Mouse (Mus musculus): ENCODE measurements at regions not wholly inside any gene's neighbourhood (a gene's known extent, or its start where the extent isn't known, plus 50 kb on each side); places are given as distances from the start of the nearest gene placed in this dataset.
"Not testable (repeated sequence)": the region's sequence is repeated elsewhere in the genome, so short reads cannot be mapped to it uniquely, and the experiment has no call there.

DNA sequence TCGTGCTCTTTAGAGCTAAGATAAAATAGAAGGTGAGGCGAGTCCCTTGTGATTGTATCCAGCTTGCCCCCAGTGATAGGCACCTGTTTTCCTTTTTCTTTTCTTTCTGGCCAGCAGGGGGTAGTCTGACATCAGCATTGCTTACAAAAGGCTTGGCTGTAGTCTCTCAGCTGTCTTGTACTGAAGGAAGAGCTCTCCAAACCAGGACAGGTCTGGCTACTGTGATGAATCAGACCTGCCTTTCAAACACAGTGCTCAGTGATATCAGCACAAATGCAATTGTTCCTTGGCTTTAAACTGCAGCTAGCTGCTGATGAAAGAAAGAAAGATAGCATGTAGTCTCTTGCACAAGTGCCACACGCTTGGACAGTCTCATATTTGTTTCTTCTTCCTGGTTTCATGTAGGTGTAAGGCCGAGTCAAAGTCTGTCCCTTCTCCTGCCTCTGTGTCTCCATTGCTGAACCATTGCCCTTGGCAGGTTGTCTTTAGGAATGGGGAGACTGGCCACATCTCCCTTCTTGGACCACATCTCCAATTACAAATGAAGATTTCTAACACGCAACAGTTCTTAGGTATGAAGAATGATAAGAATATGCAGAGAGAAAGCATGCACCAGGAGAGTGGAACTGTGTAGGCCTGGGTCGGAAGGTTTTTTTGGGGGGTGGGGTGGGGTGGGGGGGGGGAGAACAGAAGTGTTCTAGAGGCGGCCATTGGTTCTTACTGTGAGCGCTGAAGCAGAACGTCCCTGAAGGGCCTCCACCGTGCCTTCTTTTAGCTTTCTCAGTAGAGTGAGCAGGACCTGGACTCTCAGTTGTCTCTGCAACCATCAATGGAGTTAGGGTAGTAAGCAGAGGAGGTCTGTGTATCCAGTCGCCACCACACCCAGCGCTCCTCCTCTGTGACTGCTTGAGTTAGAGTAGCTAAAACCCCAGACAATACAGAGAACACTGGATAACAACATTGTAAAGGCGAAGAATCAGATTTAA is 200.9 kb downstream of the Faxc start:
- in situ Hi-C loops (cut with MboI; ENCODE audit: low sequenced_read_pairs) = loop anchor here (25.0 kb wide), 1 partner anchor 280 kb away; no protein-coding TSS in a partner anchor

DNA sequence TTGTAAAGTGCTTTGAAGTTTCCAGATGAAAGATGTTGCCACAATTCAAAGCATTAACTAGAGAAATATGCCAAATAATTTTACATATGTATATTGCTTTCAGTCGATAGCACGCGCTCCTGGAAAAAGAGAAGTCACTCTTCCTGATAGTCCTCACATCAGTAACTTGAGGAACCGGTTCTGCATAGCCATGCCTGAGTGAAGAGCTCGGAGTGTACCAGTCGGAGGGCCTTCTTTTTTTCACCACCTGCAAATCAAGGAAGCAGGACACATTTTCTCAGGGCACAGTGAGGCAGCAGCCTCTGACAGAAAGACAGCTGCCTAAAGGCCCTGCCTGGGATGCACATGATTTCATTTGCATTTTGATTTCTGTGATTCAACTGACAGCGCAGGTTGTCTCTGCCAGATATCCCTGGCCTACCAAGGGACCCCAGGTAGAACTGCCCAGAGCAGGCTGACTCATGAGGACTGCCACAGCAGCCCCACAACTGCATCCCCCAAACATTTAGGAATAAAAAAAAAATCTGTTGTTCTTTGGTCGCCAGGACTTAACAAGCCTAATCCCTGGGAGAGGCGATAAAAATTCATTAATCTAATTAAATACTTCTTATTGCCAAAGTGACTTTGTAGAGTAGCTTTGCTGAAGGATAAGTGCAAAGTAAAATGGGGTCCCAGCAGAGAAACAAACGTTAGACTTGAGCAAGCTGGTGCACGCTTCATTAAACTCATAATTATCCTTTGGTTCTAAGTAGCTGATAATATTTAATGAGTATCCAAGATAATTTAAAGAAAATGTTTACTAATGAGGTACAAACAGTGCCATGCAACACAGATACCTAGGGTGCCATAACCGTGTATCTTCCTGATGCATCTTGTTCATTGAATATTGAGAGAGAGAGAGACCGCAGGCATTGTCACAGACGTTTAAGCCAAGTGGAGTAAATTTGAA is 202.7 kb downstream of the Faxc start:
- in situ Hi-C loops (cut with MboI; ENCODE audit: low sequenced_read_pairs) = loop anchor here (25.0 kb wide), 1 partner anchor 278 kb away; no protein-coding TSS in a partner anchor

DNA sequence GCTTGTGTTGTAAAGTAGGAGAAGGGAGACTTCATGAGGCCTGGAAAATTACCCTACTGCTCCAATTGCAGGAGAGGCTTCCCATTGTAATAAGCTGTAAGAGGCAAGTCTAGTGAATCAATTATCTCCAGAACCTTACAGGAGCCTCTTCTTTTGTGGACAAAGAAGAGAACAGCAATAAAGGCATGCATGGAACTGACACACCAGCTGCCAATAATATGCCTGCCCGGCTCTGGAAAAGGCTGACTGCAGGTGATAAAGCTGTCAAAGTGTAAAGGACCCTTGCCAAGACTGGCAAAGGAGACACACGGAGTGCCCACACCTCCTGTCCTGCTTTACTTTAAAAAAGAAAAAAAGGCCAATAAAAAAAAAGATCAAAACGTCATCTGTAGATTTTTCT is 209.0 kb downstream of the Faxc start:
- in situ Hi-C loops (cut with MboI; ENCODE audit: low sequenced_read_pairs) = loop anchor here (25.0 kb wide), 1 partner anchor 272 kb away; no protein-coding TSS in a partner anchor

DNA sequence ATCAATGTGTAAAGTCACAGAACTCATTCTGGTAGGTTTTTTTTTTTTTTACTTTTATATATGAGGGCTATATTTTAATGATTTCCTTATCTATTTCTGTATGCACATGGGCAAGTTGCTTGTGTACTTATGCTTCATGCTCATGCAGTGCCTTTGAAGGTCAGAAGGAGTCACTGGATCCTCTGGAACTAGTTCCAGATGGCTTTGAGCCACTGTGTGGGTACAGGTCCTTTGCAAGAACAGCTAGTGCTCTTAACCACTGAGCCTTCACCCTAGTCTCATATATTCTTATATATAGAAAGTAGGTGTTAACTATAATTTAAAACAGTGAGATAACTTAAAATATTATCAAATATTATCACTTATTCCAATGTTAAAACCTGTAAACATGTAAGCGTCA is 212.4 kb downstream of the Faxc start:
- in situ Hi-C loops (cut with MboI; ENCODE audit: low sequenced_read_pairs) = loop anchor here (25.0 kb wide), 1 partner anchor 269 kb away; no protein-coding TSS in a partner anchor

DNA sequence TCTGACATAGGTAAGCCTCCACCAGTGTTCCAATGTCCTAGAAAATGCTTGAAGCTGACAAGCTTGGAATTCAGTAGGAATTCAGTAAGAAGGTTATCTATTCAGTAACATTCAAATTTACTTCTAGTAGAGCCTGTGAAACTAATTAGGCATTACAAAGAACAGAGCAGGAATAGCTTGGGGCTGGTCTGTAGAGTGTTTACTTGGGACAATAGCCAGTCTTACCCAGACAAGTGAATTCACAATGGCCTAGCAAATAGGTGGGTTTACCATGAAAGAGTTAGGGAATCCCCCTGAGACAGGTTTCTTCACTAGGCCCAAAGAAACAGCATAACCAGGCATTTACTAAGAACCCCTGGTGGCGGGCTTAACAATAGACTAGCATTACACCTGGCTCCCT is 212.5 kb upstream of the Fbxl4 start:
- in situ Hi-C loops (cut with MboI; ENCODE audit: low sequenced_read_pairs) = loop anchor here (25.0 kb wide), 1 partner anchor 267 kb away; no protein-coding TSS in a partner anchor

DNA sequence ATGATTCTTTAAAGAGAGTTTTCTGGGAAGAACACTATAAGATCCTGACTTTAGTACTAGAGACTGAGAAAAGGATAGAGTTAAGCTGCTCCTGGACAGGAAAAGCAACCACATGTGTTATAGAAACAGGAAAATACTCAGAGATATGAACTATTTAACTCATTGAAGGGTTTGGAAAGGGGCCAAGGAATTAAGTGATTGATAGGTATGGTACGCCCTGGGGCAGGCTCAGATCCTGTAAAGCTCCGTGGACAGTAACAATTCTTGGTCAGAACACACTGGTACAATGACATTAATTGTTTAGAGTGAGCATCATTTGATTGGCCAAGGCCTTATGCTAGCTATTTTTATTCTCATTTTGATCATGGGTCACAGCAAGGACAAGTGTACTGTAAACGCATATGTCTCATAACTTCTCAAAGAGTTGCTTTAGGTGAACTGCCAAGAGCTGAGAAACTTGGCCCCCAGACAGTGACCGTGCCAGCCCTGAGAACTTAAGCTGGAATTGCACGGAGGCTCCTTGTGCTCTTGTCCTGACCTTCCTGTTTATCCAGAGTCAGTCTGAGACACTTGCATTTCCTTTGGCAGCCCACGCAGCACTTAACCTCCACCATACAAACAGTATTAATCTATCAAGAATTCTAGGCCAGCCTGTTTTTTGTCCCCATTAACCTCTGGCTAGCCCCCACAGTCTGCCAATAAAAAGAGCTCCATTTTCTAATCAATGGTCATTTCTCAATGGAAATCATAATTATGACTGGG is 210.5 kb upstream of the Fbxl4 start:
- in situ Hi-C loops (cut with MboI; ENCODE audit: low sequenced_read_pairs) = loop anchor here (25.0 kb wide), 1 partner anchor 265 kb away; no protein-coding TSS in a partner anchor

DNA sequence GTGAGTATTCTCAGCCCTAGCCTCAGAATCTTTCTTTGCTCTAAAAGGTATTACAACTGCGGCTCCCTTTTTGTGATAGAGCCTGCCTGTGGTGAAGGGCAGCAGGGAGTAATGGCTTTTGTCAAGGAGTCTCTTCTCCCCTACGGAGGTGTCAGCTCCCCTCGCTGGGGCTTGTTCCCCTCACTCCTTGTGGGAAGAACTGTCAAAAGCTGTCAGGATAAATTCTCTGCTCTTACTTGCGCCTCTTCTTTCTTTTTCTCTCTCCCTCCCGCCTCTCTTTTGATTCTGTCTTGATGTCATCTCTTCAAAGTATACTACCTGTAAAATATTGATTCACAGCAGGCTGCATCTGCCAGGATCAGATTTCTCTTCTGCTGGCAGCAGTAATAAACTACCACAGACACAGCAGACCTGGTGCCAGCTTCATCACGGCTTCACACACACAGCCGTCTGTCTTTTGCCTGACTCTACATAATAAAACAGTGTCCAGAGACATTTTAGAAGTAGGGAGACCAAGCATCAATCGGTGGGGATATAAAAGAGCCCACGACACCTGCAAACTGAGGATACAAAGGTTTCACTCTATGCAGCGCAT is 205.3 kb upstream of the Fbxl4 start:
- in situ Hi-C loops (cut with MboI; ENCODE audit: low sequenced_read_pairs) = no loop called here

DNA sequence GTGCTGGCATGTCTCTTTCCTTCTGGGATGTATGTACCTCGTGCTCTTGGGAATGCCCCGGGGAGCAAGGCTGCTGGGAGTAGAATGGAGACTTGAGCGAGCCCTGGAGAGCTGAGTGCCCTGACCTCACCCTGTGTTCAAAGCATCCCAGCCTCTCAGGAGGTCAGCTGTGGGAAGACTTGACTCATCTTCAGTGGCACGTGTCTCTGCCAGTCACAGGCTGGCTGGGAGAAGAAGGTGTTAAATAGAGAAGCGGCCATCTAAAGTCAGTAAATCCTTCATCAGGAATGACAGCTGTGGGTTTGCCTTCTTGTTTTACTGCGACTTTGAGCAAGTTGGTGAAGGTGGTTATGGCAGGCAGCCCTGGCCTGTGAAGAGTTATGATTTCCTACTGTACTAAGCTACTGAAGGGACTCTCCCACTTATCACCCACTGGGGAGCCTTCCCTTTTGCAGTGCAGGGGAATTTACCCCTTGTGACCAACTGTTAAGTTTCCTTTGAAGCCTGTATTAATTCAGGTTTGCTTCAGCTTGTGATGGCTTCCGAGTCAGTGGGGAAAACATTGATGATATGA is 204.3 kb upstream of the Fbxl4 start:
- in situ Hi-C loops (cut with MboI; ENCODE audit: low sequenced_read_pairs) = no loop called here

DNA sequence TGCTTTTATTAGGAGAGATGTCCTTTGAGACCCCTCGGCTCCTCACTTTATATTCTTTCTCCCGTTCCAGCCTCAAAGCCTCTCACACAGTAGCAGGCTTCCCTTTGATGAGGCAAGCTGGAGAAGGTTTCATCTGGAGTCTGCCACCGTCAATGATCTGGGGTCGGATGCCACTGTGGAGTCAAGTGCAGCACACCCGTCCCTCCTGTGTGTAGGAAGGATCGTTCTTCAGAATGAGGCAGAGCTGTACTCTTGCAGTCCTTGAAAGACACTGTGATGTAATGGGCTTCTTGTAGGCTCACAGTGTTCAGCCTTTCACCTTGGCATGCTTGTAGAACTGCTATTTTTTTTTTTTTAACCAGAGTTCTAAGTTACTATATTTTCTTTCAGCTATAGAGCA is 203.7 kb upstream of the Fbxl4 start:
- in situ Hi-C loops (cut with MboI; ENCODE audit: low sequenced_read_pairs) = no loop called here

DNA sequence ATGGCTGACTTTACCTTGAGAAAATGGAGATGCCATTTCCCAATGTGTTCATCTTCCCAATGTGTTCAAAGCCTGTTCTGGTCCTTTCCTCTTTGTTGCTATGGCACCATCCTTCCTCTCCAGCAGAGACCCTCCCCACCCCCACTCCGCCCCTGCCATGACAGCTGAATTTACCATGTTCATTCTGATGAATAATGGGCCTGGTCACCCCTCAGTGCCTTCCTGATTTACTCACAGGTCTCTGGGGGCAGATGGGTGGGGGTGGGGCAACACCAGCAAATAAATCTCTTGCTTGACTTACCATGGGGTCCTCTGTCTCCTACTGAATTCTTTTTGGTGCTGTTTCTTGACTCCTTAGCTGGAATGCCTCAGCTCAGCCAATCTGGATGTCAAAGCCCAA is 170.9 kb upstream of the Fbxl4 start:
- in situ Hi-C loops (cut with MboI; ENCODE audit: low sequenced_read_pairs) = no loop called here

DNA sequence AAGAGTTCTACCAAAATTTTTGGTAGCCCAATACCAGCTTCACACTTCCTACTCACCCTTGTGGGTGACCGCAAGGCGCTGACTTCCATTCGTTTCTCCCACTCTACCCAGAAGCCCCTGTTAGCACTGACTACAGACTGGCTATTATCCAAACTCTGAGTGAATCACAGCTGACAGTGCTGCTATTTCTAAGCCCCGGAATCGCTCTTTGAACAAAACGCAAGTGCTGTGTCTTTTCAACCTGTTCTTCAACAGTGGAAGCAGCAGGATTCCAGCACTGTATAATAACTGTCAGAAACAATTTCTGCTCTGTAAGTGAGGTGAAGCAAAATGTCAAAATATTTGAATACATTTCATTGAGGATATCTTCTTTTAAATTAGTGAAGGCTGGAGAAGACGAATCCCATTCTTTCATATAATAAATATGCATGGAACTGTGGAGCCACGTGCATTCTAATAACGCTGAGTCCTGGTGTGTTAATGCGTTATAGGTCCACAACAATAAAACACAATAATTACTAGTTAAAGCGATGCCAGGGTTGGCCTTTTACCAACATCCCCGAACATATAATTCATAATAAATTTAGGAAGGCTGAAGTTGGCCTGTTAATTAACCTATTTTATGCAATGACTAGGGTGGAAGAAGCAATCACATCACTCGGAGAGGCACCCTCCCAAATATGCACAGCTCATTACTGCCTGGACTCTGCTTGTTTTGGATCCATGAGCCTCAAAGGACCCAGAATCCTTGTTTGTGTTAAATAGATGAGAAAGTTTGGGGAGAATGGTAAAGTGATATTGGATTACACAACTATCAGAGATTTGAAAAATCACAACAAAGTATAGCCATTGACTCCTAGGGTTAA is 169.0 kb upstream of the Fbxl4 start:
- in situ Hi-C loops (cut with MboI; ENCODE audit: low sequenced_read_pairs) = no loop called here

DNA sequence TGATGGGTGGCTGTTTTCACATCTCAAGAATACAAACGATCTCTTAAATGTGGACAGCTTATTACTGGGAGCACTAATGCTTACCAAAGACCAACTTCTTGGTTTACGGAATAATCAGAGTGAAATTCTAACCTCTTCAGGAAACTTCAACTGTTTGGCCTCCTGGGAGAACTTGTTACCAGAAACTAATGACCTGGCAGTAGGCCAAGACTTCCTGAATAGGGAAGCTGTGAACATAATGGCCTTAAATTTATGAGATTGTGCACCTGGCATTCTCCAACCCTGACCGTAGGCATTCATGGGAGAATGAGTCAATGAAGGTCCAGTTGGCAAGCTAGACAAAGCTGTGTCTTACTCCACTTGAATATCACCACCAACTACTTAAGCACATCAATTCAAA is 160.8 kb upstream of the Fbxl4 start:
- in situ Hi-C loops (cut with MboI; ENCODE audit: low sequenced_read_pairs) = no loop called here

DNA sequence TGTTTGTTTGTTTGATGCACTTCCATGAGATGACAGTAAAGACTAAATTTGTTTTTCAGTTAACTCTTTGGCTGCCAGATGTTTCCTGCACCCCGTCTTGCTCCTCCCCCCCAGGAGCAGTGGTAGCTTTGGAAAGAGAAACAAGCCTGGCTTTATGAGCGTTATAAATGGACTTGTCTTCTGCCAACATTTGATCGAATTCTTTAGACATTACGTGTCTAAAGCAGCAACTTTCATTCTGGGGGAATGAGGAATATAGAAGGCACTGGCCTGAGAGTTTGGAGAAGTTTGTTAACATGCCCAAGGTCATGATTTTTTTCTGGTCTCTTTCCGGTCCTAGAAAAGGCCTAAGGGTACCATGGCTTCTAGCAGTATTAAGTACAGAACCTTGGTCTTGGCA is 148.8 kb upstream of the Fbxl4 start:
- in situ Hi-C loops (cut with MboI; ENCODE audit: low sequenced_read_pairs) = no loop called here

DNA sequence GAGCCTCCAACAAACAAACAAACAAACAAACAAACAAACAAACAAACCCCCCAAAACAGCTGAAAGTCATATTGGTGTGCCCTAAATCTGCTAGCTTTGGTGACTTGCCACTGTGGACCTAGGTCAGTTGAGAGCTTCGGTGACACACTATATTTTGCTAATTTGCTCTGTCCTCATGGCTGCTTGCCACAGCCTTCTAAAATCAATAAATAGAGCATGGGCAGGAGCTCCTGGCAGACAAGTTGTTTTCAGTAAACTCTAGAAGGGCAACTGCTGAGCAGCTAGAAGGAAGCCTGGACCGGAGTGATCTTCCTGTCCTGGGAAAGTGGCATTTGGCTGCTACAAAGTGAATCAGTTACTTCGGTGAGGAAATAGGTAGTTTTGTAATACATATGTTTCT is 119.7 kb upstream of the Fbxl4 start:
- in situ Hi-C loops (cut with MboI; ENCODE audit: low sequenced_read_pairs) = no loop called here

DNA sequence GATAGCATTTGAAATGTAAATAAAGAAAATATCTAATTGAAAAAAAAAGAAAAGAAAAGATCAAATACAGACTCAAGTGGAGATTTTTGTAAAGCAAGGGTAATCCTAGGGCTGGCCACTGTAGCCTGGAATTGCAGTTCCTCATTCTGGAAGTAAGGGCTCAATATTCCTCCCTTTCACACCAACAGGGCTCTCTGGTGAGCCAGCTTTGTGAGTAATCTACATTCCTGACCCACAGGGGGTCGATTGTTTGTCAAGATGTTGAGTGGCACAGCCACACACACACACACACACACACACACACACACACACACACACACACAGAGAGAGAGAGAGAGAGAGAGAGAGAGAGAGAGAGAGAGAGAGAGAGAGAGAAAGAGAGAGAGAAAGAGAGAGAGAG is 107.1 kb upstream of the Fbxl4 start:
- in situ Hi-C loops (cut with MboI; ENCODE audit: low sequenced_read_pairs) = not testable (repeated sequence)

DNA sequence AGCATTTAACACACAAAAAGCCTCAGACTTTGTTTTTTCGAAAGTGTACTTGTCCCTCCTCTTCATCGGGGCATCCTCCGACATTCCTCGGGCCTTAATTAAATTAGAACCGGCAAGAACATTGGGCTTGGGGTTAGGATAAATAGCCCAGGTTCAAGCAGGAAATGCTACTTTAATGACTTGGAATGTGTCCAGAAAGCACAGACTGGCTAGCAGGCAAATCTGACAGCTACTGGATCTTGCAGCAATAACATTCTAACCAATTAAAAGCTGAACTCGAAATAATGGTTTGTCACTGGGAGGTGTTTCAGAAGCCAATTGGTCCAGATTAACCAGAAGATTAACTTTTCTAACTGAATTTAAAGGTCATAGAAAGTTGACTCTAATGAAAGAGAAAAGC is 93.4 kb upstream of the Fbxl4 start:
- in situ Hi-C loops (cut with MboI; ENCODE audit: low sequenced_read_pairs) = no loop called here

DNA sequence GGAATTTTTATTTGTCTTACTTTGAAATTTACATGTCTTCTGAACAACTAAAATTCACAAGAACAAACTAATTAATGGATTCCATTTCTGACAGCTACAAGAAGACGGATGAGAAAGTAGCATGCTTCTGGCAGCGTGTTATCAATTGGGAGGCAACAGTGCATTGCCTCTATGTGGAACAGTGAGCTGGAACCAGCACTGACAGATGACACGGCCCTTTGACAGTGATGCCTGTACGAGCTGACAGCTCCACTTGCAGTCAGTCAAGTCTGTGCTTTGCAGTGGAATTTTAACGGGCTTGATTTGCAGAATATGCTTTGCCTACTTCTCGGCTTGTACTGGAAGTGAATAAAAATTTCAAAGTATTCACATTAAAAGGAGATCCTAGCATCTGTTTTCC is 88.3 kb upstream of the Fbxl4 start:
- in situ Hi-C loops (cut with MboI; ENCODE audit: low sequenced_read_pairs) = no loop called here

DNA sequence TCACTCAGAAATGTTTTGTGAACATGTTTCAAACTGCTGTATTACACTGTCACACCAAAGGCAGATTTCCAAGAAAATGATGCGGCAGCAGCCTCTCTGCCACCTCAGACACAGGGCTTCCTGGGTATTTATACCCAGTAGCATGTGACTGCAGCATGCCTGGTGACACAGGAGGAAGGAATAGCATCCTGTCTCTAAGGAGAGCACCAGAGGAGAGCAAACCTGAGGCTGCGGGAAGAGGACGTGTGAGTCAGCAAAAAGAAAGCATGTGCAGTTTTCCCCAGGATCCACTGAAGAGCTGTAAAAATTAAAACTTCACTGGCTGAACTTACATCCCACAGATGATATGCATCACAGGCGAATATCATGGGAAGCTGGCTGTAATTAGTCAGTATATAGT is 83.2 kb upstream of the Fbxl4 start:
- in situ Hi-C loops (cut with MboI; ENCODE audit: low sequenced_read_pairs) = no loop called here
